Mouse (Mus musculus): ENCODE results near the gene Gpr68.
A peak's percentile ranks its signal among the peaks of the same experiment; 100 is the strongest.

GRCm38 (mm10) chr12:100849421-100850138, 58.4 kb downstream of the Gpr68 start:
- TF ChIP-seq CTCF (IDR thresholded peaks at IDR 0.05) = peak; percentile 91
- TF ChIP-seq EP300 (IDR thresholded peaks at IDR 0.05) = no peak
